In genomic region chr6:6955764-6956561, GRCm38 (mm10) we compare ENCODE assay signal across 8 mouse cellular contexts. TPM values are rescaled to one million over a fixed set of nuclear protein-coding genes. Genes with fewer than 3 reads are reported as not detected.
A peak's percentile ranks its signal among the peaks of the same experiment; 100 is the strongest.
DNase-seq lines count a peak whose midpoint lies in the region; ATAC-seq and TF ChIP-seq lines count a peak whose summit lies in the region.

Gene Sdhaf3 (plus strand): TSS chr6:6956004.

- no peaks in the 10 kb centered on the region for H3K27me3 ChIP-seq in hindbrain, postnatal 0 days (ENCODE audit: insufficient read depth, low read length)

- no peaks in the 10 kb centered on the region for H3K4me1 ChIP-seq in hindbrain, postnatal 0 days (ENCODE audit: insufficient read depth, low read length)

- peak; percentile 98 for ATAC-seq in common myeloid progenitor, adult 5-6 weeks (replicated peaks; ENCODE audit: low read depth, poor library complexity, severe bottlenecking)
- ATAC-seq in hindbrain, postnatal 0 days = peak; percentile 99
- peak; percentile 97 for ATAC-seq in megakaryocyte, adult 5-6 weeks (ENCODE audit: poor library complexity, severe bottlenecking)

- peak within 1 kb of the TSS; percentile 89 for H3K27ac ChIP-seq in gastrocnemius, adult 2 months
- peak within 1 kb of the TSS; percentile 57; the same call in 1 of the 2 replicates for H3K27ac ChIP-seq in hindbrain, postnatal 0 days
- H3K27ac ChIP-seq in left cerebral cortex, adult 2 months = peak within 1 kb of the TSS; percentile 65

- peak within 1 kb of the TSS; percentile 70 for H3K4me2 ChIP-seq in hindbrain, postnatal 0 days (ENCODE audit: low read depth, low read length)

- DNase-seq in ZHBTc4 (ENCODE audit: low read depth, low spot score) = peak; percentile 97
- DNase-seq in gastrocnemius, adult 2 months = peak; percentile 96
- DNase-seq in hindbrain, postnatal 0 days (ENCODE audit: low spot score) = peak; percentile 99
- peak; percentile 96 for DNase-seq in left cerebral cortex, adult 2 months (ENCODE audit: extremely low spot score in 1 of 2, low spot score in 2 of 2)
- DNase-seq in right cerebral cortex, adult 2 months (ENCODE audit: low spot score in 2 of 2) = peak; percentile 96 to 98
- peak; percentile 96 for DNase-seq in urinary bladder, postnatal 14 days (ENCODE audit: low spot score)

- H3K9me3 ChIP-seq in hindbrain, postnatal 0 days (ENCODE audit: low read length) = no peaks in the 10 kb centered on the region

- under 1% methylated on average over 52 of the region's 52 CpGs for WGBS in hindbrain, postnatal 0 days

- peak within 1 kb of the TSS; percentile 96 for H3K4me3 ChIP-seq in gastrocnemius, adult 2 months
- peak within 1 kb of the TSS; percentile 73 for H3K4me3 ChIP-seq in hindbrain, postnatal 0 days (ENCODE audit: low read length)
- H3K4me3 ChIP-seq in left cerebral cortex, adult 2 months = peak within 1 kb of the TSS; percentile 91

- intact Hi-C loops in gastrocnemius, adult 2 months (cut with DNase I) = loop anchor here (10.0 kb wide), 1 partner anchor 381 kb away; the partner anchor contains the start of gene Sem1
- intact Hi-C loops in left cerebral cortex, adult 2 months (cut with DNase I) = no loop called here

- peak; percentile 58 for TF ChIP-seq CTCF in gastrocnemius, adult 2 months (IDR thresholded peaks at IDR 0.05)
- TF ChIP-seq CTCF in hindbrain, postnatal 0 days (IDR thresholded peaks at IDR 0.05; ENCODE audit: low read depth) = peak; percentile 65
- TF ChIP-seq CTCF in left cerebral cortex, adult 2 months (IDR thresholded peaks at IDR 0.05) = peak; percentile 59

- no peaks in the 10 kb centered on the region for H3K36me3 ChIP-seq in hindbrain, postnatal 0 days (ENCODE audit: insufficient read depth, low read length)

- peak within 1 kb of the TSS; percentile 57 for H3K9ac ChIP-seq in hindbrain, postnatal 0 days (replicated peaks; ENCODE audit: low read length)

RNA-seq across cellular contexts. Expression of gene Sdhaf3, which starts in this region (rescaled TPM):
- 4.6 and 7.7 TPM in 2 replicates for total RNA-seq in common myeloid progenitor, adult 5-6 weeks (2017)
- 1 to 10 TPM; 4.8 to 6.6 TPM for total RNA-seq in gastrocnemius, adult 2 months (2021)
- total RNA-seq in hindbrain, postnatal 0 days (2014; rRNA removed) = 2.9 and 4.6 TPM in 2 replicates
- polyA plus RNA-seq in hindbrain, postnatal 0 days (2015; fragmentation: Nextera tagmentation; extraction: Ambion mirVana) = 5.5 and 5.7 TPM in 2 replicates
- 1 to 10 TPM; 6.0 to 6.3 TPM for total RNA-seq in left cerebral cortex, adult 2 months (2021)
- total RNA-seq in megakaryocyte, adult 5-6 weeks (2015) = 3.1 and 3.4 TPM in 2 replicates
- total RNA-seq in megakaryocyte, adult 5-6 weeks (2017) = 1.1 and 1.7 TPM in 2 replicates

Comparison
In these comparisons a context has a peak if more than half of its experiments do, and no peak if none do; other contexts are left out.
1. Peak in every context shown above with its lines: DNase-seq, ATAC-seq, H3K4me3 ChIP-seq and H3K27ac ChIP-seq.